Mouse (Mus musculus) urinary bladder, postnatal 10 days (tissue): ENCODE measurements around the gene Cyp46a1.

ENCODE experiments used
- DNase-seq: peaks from one replicate; pipeline ENCODE4 v3.0.0; 2022; ENCODE audit warnings: low spot score

The Cyp46a1 gene

GRCm38 (mm10) chr12:108311741-108312290, 22.4 kb upstream of the Cyp46a1 start:
- no peak for DNase-seq

DNA sequence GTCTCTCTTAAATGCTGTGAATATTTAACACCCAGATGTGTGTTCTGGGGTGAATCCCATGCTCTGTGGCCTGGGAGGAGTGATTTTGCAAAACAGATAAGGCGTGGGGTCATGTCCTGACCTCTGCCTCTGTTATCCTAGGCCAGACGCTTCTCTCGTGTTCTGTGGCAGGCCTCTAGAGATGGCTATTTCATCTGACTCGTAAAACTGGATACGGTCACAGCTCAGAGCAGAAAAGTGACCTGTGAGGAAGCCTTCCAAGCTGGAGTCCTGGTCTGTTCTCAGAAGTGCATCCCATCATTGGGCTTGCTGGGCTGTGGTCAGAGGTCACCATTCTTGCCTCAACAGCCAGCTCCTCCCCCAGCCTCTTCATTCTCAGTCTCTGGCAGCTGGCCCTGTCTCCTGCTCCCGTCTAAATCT, 21.7 kb upstream of the Cyp46a1 start:
- no peak for DNase-seq

- no peak for DNase-seq
Observed at GRCm38 (mm10) chr12:108313244-108313772, 20.9 kb upstream of the Cyp46a1 start.

DNA sequence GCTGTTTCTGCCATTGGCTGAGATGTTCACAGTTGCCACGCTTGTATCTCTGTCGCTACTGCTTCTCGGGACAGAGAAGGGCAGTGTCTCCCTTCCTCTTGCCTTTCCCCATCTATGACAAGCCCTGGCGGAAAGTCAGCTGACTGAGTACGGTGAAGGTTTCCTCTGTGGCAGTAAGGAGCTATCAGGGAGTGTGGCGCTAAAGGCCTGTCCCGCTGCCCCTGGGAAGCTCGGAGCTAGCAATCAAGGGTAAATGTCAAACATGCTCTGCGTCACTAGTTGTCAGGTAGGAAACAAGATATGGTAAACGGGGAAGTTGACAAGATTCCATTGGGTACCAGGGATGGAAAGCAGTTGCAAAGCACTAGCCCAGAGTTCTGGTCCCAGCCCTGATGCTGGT, 18.4 kb upstream of the Cyp46a1 start:
- no peak for DNase-seq

- DNase-seq = no peak
Observed at GRCm38 (mm10) chr12:108316655-108317054, 17.5 kb upstream of the Cyp46a1 start.

GRCm38 (mm10) chr12:108317201-108317738, 16.9 kb upstream of the Cyp46a1 start:
- no peak for DNase-seq

- DNase-seq = no peak
Observed at GRCm38 (mm10) chr12:108317826-108318430, 16.3 kb upstream of the Cyp46a1 start.

DNA sequence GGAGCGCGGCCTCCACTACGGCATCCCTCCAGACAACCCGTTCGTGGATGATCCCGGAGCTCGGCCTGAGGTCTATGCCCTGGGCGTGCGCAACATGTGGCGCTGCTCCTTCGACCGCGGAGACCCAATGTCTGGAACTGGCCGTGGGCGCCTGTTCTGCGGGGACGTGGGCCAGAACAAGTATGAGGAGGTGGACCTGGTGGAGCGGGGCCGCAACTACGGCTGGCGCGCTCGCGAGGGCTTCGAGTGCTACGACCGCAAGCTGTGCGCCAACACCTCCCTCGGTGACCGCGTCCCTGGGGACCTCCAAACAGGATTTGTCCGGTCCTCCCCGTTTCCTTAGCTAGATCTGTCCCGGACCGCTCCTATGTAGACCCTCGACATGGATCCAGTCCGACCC, 15.7 kb upstream of the Cyp46a1 start:
- no peak for DNase-seq

- no peak for DNase-seq
Observed at GRCm38 (mm10) chr12:108320096-108320495, 14.1 kb upstream of the Cyp46a1 start.

GRCm38 (mm10) chr12:108326401-108326800, 7.8 kb upstream of the Cyp46a1 start:
- no peak for DNase-seq

DNA sequence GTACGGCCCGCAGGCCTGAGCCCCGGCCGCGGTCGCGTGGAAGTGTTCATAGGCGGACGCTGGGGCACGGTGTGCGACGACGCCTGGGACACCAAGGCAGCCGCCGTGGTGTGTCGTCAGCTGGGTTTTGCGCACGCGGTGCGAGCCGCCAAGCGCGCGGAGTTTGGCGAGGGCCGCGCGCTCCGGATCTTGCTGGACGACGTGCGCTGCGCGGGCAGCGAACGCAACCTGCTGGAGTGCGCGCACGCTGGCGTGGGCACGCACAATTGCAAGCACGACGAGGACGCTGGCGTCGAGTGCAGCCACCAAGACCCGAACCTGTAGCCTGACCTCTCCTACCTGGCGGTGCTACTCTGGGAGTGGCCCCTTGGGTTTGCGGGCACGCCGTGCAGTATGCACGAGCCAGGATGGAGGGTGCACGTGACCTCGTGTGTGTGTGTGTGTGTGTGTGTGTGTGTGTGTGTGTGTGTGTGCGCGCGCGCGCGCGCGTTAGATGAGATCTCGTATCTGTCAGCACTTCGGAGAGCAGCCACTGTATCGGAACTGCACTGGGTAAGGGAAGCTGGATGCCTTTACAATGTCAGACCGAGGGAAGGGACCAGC, 6.2 kb upstream of the Cyp46a1 start:
- no peak for DNase-seq

DNA sequence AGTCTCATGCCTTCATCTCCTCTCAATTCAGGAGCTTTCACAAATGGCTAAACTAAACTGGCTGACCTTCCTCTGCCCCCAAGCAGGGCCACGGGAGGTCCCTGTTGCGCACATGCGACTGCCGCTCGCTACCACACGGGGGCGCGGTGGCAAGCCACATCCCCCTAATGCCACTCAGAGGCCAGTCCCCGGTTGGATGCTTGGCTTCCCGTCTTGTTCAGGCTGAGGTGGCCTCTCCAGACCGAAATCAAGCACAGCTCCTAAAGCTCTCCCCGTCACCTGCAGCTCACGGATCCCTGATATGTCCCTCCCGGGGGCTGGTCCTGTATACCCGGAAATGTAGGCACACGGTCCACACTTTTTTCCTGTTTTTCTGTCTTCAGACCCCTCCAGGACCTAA, 1.1 kb upstream of the Cyp46a1 start:
- peak; percentile 62 for DNase-seq

DNA sequence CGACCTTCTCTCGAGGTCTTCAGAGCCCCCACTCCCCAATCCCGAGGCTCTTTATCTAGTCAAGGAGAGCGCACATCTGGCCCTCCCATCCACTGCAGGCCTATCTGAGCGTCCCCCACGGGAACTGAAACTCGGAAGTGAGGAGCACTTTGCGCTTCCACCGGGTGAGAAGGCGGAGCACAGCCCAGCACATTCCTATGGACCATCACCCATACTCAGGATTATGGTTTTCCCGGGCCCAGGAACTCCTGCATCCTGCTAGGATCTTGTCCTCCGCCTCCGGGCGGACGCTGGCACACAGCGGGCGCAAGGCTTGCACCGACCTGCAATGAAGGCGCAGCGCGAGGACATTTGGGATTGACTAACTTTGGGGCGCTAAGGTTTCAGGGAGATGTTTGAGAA, 699 bp upstream of the Cyp46a1 start:
- DNase-seq = no peak

GRCm38 (mm10) chr12:108334529-108334928, 348 bp downstream of the Cyp46a1 start:
- no peak for DNase-seq

DNA sequence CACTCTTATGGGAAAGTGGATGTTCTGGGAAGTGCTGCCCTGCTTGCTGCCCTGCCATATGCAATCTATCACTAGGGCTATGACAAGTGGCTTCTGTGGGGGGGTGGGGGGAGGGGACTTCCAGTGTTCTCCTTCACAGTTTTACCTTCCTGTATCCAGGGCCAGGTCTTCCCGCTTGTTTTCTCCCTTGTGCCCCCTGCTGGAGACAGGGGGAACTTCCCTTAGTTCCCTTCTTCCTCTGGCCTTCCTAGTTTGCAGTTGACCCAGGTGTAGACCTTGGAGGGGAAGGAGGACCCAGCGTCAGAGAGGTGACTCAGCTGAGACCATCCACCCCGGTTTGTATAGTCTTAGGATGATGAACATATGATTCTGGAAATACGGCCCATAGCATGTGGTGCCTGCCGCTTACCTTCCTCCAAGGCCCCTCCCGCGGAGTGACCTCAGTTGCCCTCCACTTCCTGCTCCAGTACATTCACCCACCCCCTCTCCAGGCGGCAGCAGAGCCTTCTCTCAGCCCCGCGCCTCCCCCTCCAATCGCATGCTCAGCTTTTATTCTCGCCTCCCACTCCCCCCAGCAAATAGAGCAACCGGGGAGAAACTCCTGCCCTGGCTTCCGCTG, 4.5 kb downstream of the Cyp46a1 start:
- DNase-seq = no peak

GRCm38 (mm10) chr12:108348151-108348550, 14.0 kb downstream of the Cyp46a1 start:
- no peak for DNase-seq

DNA sequence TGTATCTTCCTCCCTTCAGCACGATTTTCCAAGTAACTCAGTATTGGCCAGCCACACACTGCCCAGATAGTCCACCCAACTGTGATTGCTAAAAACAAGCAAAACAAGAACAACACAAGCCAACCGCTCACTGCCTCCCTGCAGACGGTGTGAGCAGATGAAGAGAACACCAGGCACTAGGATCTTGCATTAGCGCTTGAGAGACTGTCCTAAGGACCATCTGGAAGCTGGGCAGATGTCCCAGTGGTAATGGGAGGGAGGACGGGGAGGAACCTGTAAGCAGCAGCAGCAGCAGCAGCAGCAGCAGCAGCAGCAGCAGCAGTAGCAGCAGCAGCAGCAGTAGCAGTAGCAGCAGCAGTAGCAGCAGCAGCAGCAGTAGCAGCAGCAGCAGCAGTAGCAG, 14.8 kb downstream of the Cyp46a1 start:
- DNase-seq = no peak

GRCm38 (mm10) chr12:108350931-108351330, 16.8 kb downstream of the Cyp46a1 start:
- no peak for DNase-seq

GRCm38 (mm10) chr12:108352371-108353136, 18.4 kb downstream of the Cyp46a1 start:
- DNase-seq = no peak

- DNase-seq = no peak
Observed at GRCm38 (mm10) chr12:108354284-108354683, 20.1 kb downstream of the Cyp46a1 start.

- no peak for DNase-seq
Observed at GRCm38 (mm10) chr12:108355271-108355670, 21.1 kb downstream of the Cyp46a1 start.

DNA sequence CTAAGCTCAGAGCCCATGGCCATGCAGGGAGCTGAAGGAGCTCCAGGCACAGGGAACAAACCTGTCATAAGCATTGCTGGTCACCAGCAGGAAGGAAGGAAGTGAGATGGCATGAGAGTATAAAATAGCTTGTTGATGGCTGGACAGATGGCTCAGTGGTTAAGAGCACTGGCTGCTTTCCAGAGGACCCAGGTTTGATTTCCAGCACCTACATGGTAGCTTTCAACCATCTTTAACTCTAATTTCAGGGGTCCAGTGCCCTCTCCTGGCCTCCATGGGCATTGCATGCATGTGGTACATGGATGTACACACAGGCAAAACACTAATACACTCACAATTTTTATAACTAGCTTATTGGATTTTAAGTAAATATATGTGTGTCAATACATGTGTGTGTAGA, 21.8 kb downstream of the Cyp46a1 start:
- DNase-seq = no peak
